Mouse (Mus musculus): ENCODE measurements at regions not wholly inside any gene's neighbourhood (a gene's known extent, or its start where the extent isn't known, plus 50 kb on each side); places are given as distances from the start of the nearest gene placed in this dataset.
"Not testable (repeated sequence)": the region's sequence is repeated elsewhere in the genome, so short reads cannot be mapped to it uniquely, and the experiment has no call there.

GRCm38 (mm10) chr14:87612871-87613270 is 196.4 kb downstream of the Tdrd3 start:
- no peak for DNase-seq

- DNase-seq = no peak
Measured at GRCm38 (mm10) chr14:87619368-87620035, 203.1 kb downstream of the Tdrd3 start.

- no peak for DNase-seq
Measured at GRCm38 (mm10) chr14:87631078-87631813, 214.8 kb downstream of the Tdrd3 start.

GRCm38 (mm10) chr14:87634596-87634995 is 218.2 kb downstream of the Tdrd3 start:
- DNase-seq = no peak

- DNase-seq = no peak
Measured at GRCm38 (mm10) chr14:87637131-87637530, 220.7 kb downstream of the Tdrd3 start.

GRCm38 (mm10) chr14:87667910-87668309 is 251.5 kb downstream of the Tdrd3 start:
- DNase-seq = no peak

GRCm38 (mm10) chr14:87669496-87669895 is 253.1 kb downstream of the Tdrd3 start:
- no peak for DNase-seq

GRCm38 (mm10) chr14:87680788-87681187 is 264.3 kb downstream of the Tdrd3 start:
- DNase-seq = no peak

GRCm38 (mm10) chr14:87683091-87683806 is 266.8 kb downstream of the Tdrd3 start:
- DNase-seq = not testable (repeated sequence)

- DNase-seq = no peak
Measured at GRCm38 (mm10) chr14:87689866-87690265, 273.4 kb downstream of the Tdrd3 start.

GRCm38 (mm10) chr14:87736456-87736855 is 320.0 kb downstream of the Tdrd3 start:
- no peak for DNase-seq

GRCm38 (mm10) chr14:87745524-87745923 is 329.1 kb downstream of the Tdrd3 start:
- no peak for DNase-seq

- no peak for DNase-seq
Measured at GRCm38 (mm10) chr14:87746011-87746410, 329.6 kb downstream of the Tdrd3 start.

- no peak for DNase-seq
Measured at GRCm38 (mm10) chr14:87749068-87749467, 332.6 kb downstream of the Tdrd3 start.

GRCm38 (mm10) chr14:87749762-87750161 is 333.3 kb downstream of the Tdrd3 start:
- no peak for DNase-seq

- DNase-seq = no peak
Measured at GRCm38 (mm10) chr14:87750665-87751170, 334.3 kb downstream of the Tdrd3 start.

- no peak for DNase-seq
Measured at GRCm38 (mm10) chr14:87754744-87755143, 338.3 kb downstream of the Tdrd3 start.

GRCm38 (mm10) chr14:87775332-87775890 is 359.0 kb downstream of the Tdrd3 start:
- no peak for DNase-seq

- no peak for DNase-seq
Measured at GRCm38 (mm10) chr14:87799803-87800202, 383.4 kb downstream of the Tdrd3 start.

GRCm38 (mm10) chr14:87809664-87810063 is 393.2 kb downstream of the Tdrd3 start:
- DNase-seq = not testable (repeated sequence)

GRCm38 (mm10) chr14:87844120-87844519 is 427.7 kb downstream of the Tdrd3 start:
- no peak for DNase-seq

GRCm38 (mm10) chr14:87861486-87861885 is 445.0 kb downstream of the Tdrd3 start:
- peak in 1 of 2 experiments; percentile 5 for DNase-seq

Data from layer of hippocampus, postnatal 36 days (tissue).